Mouse (Mus musculus) heart, postnatal 25 days (tissue): ENCODE measurements at regions not wholly inside any gene's neighbourhood (a gene's known extent, or its start where the extent isn't known, plus 50 kb on each side); places are given as distances from the start of the nearest gene placed in this dataset.

Experiments
- DNase-seq: peaks from one replicate; pipeline ENCODE4 v3.0.0; 2022; ENCODE audit warnings: low spot score
- intact Hi-C: fragments of 180-260 bp; cut with DNase I; formaldehyde crosslinking; loops from one replicate; pipeline ENCODE4 v1.15.1; 2025

- no peak for DNase-seq
Observed at GRCm38 (mm10) chr10:119063209-119063699, 176.6 kb downstream of the Cand1 start.

DNA sequence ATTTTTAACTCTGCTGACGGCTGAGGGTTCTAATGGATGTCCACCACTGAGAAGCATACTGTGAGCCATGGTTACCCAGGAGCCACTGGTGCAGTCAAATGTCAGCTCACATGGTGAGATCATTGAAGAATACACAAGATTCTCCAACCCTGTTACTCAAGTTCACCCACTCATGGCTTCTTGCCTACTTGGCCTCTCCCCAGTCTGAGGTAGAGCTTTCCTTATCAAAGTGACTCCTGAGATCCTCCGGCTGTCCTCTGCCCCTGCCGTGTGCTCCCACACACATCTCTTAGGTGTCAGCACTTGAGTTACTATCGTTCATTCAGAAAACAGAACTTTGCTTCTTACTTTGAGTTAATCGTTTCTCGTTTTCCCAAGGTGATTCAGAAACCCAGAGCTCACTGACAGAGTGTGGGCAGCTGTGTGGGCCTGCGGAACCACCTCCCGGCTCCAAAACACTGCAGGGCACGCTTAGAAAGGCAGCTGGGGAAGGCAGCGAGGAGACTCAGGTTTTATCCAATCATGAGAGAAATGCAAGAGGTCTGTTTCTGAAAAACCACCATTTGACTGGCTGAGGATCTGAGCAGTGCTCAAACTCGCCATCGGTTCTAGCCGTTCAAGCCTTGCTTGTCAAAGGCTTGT is 177.8 kb downstream of the Cand1 start:
- intact Hi-C loops: loop anchor here (5.0 kb wide), 1 partner anchor 70 kb away; no protein-coding TSS in a partner anchor
- no peak for DNase-seq

More at GRCm38 (mm10) chr10:119063209-119063699, 176.6 kb downstream of the Cand1 start:
- intact Hi-C loops: loop anchor here (5.0 kb wide), 1 partner anchor 71 kb away; no protein-coding TSS in a partner anchor

- no peak for DNase-seq
- intact Hi-C loops: loop anchor here (5.0 kb wide), 1 partner anchor 69 kb away; no protein-coding TSS in a partner anchor
Observed at GRCm38 (mm10) chr10:119061349-119061850, 178.5 kb downstream of the Cand1 start.

DNA sequence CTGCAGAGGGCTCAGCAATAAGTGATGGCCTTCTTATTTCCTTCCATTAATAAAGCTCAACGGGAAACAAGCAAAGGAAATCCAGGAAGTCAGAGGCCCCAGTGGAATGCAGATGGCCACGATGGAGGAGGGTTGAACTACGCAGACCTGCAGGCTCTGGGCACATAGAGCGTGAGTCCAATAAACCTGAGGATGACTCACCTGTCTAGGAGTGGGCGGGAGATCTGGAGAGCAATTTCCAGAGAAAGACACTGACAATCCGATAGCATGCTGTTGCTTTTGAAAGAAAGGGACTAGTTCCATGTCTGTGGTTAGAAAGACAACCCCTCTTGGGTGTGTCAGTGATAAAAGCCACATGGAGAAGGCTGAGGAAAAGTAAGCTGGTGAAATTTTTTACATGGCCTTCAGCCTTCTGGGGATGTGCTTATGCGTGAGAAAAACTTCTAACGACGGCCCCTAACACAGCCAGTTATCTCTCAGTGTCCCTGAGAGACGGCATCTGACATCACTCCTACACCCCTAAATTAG is 181.3 kb downstream of the Cand1 start:
- no peak for DNase-seq
- intact Hi-C loops: no loop called here

GRCm38 (mm10) chr10:119055199-119055785 is 184.6 kb downstream of the Cand1 start:
- intact Hi-C loops: no loop called here
- DNase-seq: peak; percentile 39

- intact Hi-C loops: no loop called here
- no peak for DNase-seq
Observed at GRCm38 (mm10) chr10:119054191-119055175, 184.5 kb upstream of the Dyrk2 start.

GRCm38 (mm10) chr10:119052441-119053041 is 182.5 kb upstream of the Dyrk2 start:
- no peak for DNase-seq
- intact Hi-C loops: no loop called here

DNA sequence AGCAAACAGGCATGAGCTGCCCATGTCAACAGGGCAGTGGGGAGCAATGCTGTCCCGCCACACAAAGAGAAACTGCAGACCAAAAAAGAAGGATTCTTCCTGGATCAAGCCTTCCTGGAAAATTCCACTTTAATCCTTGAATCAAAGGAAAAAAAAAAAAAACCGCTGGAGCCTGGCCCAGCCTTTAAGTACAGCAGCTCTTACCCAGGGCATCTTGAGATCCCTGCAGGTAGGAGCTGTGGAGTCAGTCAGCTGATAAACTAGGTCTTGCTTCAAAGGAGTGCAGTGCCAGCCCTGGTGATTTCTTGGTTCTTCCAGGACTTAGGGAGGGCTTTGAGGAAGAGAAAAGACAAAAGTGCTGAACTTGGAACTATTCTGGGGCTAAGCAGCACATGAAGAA is 181.6 kb upstream of the Dyrk2 start:
- DNase-seq: no peak
- intact Hi-C loops: no loop called here

GRCm38 (mm10) chr10:119050017-119050685 is 180.1 kb upstream of the Dyrk2 start:
- intact Hi-C loops: no loop called here
- no peak for DNase-seq

GRCm38 (mm10) chr10:119048643-119049420 is 178.8 kb upstream of the Dyrk2 start:
- DNase-seq: no peak
- intact Hi-C loops: no loop called here

DNA sequence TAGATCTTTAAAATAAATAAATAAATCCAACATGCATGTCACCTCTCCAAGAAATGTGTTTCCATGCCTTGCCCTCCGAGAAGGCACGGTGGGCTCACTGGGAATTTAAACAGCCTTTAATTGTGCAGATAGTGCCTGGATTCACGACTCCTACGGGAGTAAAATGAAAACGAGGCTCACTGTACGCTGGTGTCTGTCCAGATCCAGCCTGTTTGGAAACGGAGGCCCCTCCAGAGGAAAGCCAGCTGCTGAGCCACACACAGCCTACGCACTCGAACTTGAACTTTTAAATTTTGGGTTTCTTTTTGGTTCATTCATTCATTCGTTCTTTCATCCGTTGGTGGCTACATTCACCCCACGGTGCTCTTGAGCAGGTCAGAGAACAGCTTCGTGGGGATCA is 175.1 kb upstream of the Dyrk2 start:
- DNase-seq: no peak
- intact Hi-C loops: no loop called here

GRCm38 (mm10) chr10:119043069-119043468 is 173.1 kb upstream of the Dyrk2 start:
- DNase-seq: no peak
- intact Hi-C loops: no loop called here

- intact Hi-C loops: no loop called here
- DNase-seq: no peak
Observed at GRCm38 (mm10) chr10:119040205-119040604, 170.2 kb upstream of the Dyrk2 start.

GRCm38 (mm10) chr10:119039732-119040131 is 169.7 kb upstream of the Dyrk2 start:
- intact Hi-C loops: no loop called here
- DNase-seq: no peak

- intact Hi-C loops: no loop called here
- DNase-seq: no peak
Observed at GRCm38 (mm10) chr10:119038991-119039390, 169.0 kb upstream of the Dyrk2 start.

GRCm38 (mm10) chr10:119037781-119038180 is 167.8 kb upstream of the Dyrk2 start:
- intact Hi-C loops: no loop called here
- no peak for DNase-seq

GRCm38 (mm10) chr10:119035863-119036262 is 165.9 kb upstream of the Dyrk2 start:
- DNase-seq: no peak
- intact Hi-C loops: no loop called here

- intact Hi-C loops: no loop called here
- no peak for DNase-seq
Observed at GRCm38 (mm10) chr10:119034396-119034795, 164.4 kb upstream of the Dyrk2 start.
